Mouse (Mus musculus): ENCODE results near the gene Gm1043.

Gene Gm1043

DNA sequence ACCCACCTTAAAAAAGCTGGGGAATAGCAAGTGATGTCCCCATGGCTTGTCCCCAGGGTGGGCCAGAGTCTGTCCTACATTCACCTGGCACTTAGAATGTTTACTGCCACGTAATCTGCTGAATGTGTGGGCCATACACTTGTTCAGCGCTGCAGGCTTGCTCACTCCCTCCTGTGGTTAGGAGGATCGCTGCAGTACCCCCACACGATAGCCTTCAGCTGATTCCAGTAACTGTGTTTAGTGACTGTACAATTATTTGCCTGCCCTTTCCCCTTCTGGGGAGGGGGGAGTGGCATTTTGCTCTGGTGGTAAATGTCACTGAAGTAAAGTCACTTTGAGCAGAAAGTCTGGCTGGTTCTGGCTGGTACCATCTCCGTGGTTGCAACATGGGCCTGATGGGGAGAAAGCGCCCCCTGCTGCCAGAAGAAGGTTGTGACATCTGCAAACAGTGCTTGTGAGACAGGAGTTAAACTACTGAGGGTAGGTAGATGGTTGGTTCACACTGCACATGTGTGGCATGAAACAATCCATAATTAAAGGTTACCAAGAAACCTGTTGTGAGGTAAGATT lies 24.2 kb downstream of the Gm1043 start:
- in situ Hi-C loops (cut with MseI, MboI), result loop anchor here in 1 of 2 experiments (25.0 kb wide), 1 partner anchor 97 kb away; no protein-coding TSS in a partner anchor

DNA sequence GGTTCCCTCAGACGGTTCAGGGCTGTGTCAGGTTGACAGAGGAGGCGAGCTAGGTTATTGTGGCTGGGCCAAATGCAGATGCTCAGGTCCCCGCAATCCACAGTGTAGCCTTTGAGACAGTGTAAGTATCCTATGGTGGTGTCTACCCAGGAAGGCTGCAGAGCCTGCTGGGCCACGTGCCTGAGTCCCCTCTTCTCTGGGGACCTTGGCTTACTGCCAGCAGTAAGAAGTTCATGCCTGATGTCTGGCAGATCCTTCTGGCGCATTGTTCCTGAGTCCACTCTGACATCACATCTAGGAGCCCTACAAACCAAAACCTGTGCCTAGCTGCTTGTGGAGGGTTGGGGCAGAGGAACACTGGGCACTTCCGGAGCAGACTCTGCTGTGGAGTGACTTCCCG lies 27.2 kb downstream of the Gm1043 start:
- in situ Hi-C loops (cut with MseI, MboI), result loop anchor here in 1 of 2 experiments (25.0 kb wide), 1 partner anchor 100 kb away; no protein-coding TSS in a partner anchor

DNA sequence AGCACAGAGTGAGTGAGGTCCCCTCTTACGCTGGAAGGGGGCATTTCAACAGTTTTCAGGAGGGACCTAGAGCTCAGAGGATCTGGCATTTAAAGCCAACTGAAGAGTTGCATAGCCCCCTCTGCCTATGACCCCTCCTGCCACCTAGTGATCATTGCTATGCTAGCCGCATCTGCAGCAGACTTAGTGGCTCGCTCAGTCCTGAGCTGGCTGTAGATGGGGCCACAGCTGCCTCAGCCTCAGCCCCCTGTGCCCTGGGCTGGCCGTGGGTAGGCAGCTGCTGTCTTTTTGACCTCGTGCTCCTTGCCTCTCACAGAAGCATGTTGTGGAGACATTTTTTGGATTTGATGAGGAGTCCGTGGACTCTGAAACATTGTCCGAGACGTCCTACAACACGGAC lies 32.0 kb downstream of the Gm1043 start:
- in situ Hi-C loops (cut with MseI, MboI), result loop anchor here in 1 of 2 experiments (25.0 kb wide), 1 partner anchor 105 kb away; no protein-coding TSS in a partner anchor

DNA sequence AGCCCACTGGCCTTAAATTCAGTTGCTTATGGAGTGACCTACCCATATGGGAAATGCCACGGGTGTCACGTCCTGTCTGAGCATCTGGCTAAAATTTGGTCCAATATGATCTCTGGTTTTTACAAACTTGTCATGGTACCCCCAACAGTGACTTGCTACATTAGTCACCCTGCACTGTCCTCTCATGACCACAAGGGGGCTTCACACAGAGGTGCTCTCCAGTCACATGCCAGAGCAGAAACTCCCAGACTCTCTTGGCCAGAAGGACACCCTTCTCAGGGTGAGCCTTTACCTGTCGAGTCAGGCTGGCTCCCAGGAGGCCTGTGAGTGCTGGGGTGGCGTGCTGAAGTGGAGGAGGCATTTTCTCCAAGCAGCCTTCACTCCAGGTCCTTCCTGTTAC lies 33.1 kb downstream of the Gm1043 start:
- in situ Hi-C loops (cut with MseI, MboI), result loop anchor here in 1 of 2 experiments (25.0 kb wide), 1 partner anchor 106 kb away; no protein-coding TSS in a partner anchor

DNA sequence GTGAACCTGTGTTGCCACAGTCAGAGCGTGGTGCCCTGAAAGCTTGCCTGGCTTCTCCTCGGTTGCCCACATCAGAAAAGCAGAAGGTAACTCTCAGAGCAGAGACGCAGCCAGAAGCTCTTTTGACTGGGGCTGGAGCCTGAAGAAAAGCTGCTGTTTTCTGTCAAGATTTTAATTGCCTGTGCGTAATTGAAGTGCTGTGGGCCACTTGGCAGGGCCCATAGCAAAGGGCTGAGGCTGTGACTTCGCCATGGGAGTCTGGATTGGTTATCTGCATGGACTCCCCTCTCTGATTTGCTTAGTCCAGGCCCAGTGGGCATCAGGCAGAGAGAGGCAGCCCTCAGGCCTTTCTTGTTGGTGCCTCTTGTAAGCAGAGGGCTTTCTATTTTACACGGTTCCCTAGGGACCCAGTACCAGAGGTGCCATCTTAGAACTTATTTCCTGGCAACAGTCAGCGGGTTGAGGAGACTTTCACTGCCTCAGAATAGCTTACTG lies 36.1 kb downstream of the Gm1043 start:
- in situ Hi-C loops (cut with MseI, MboI), result loop anchor here in 1 of 2 experiments (25.0 kb wide), 1 partner anchor 109 kb away; no protein-coding TSS in a partner anchor

DNA sequence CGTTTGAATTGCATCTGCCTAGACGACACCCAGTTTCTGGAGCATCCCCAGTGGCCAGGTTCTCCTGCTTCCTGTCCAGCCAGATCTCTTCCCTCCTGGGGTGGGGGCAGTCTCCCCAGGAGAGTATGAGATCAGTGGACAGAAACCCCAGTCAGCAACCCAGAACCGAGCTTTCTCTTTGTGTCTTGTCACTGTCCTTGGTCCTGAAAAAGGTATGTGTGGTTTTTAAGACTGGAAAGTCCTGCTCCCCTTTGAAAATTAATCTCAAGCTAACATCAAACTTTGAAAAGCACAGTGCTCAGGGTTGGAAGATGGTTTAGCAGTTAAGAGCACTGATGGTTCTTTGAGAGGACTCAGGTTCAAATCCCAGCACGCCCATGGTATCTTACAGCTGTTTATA lies 46.7 kb downstream of the Gm1043 start:
- in situ Hi-C loops (cut with MseI, MboI), result no loop called here

DNA sequence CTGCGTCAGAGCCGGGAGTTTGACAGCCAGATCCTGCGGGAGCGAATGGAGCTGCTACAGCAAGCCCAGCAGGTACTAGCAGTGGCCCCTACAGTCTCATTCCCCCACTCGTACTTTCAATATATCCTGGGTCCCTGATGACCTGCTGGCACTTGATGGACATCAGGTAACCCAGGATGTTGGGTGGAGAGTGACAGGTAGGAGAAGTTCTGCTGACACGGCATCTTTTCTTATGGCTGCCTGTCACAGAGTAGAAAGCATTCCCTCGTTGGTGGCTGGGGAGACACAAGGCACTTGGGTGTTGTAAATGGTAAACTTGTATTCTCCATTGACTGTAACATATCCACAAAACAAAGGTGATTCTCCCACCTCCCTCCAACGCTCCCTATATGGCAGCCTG lies 56.6 kb downstream of the Gm1043 start:
- in situ Hi-C loops (cut with MseI, MboI), result no loop called here

DNA sequence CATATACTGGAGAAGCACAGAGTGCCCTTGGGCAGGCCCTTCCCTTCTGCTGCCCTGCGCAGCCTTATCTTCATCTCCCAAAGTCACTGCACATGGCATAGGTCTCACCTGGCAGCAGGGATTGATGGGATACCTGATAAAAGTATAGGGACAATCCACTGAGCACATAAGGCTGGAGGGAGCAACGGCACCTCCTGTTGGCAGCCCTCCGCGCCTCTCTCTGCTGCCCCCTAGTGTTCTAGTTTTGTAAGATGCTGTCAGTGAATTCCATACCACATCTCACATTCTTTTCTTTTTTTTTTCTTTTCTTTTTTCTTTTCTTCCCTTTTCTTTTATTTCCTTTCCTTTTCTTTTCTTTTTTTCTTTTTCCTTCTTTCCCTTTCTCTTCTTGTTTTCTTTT lies 62.4 kb downstream of the Gm1043 start:
- in situ Hi-C loops (cut with MseI, MboI), result no loop called here

DNA sequence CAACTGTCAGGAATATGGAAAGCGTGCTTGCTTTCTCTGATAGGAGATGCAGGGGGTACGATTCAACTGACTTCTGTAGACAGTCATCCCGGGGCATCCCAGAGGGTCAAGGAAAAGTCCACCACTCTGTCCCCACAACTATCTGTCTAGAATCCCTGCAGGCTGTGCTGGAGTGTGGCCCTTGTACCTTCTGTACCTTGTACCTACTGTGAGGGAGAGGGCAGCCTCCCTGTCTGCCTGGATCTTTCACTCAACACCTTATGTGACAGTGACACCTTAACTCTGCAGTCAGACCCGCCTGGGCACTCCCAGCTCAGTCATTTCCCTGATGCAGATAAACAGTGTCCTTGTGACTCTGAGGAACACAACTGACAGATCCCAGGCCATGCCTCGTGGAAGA lies 65.5 kb downstream of the Gm1043 start:
- in situ Hi-C loops (cut with MseI, MboI), result no loop called here

DNA sequence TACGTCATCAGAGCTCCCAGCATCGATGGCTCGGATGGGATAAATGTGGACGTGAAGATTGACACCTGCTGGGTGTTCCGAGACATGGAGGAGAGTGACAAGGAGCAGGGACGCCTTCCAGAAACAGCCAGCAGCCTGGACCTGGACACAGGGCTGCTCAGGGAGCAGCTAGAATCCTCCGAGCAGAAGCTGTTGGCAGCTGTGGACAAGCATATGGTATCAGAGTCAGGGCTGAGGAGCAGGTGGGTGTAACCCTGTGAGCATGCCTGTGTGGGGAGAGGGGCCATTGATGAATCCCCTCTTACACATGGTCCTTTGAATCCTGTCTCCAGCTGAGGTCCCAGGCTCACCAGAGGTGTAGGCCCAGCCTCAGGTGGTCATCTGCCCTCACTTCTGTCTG lies 69.3 kb downstream of the Gm1043 start:
- in situ Hi-C loops (cut with MseI, MboI), result no loop called here

DNA sequence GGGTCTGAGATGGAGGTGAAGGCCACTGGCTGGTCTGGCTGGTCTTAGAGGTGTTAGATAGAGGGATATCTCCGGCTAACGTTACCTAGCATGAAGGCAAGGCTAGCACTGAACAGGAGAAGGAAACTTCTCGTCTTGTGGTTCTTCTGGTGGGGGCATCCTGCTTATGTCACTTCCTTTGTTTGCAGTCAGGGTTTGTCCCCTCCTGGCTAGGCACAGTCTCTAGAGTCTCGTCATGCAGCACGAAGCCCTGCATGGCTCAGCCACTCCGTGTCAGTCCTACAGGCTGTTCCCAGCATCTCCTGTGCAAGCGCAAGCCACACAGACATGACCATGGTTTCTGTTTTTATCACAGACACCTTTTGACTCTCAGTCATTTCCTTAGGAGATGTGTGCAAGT lies 73.2 kb downstream of the Gm1043 start:
- in situ Hi-C loops (cut with MseI, MboI), result no loop called here

DNA sequence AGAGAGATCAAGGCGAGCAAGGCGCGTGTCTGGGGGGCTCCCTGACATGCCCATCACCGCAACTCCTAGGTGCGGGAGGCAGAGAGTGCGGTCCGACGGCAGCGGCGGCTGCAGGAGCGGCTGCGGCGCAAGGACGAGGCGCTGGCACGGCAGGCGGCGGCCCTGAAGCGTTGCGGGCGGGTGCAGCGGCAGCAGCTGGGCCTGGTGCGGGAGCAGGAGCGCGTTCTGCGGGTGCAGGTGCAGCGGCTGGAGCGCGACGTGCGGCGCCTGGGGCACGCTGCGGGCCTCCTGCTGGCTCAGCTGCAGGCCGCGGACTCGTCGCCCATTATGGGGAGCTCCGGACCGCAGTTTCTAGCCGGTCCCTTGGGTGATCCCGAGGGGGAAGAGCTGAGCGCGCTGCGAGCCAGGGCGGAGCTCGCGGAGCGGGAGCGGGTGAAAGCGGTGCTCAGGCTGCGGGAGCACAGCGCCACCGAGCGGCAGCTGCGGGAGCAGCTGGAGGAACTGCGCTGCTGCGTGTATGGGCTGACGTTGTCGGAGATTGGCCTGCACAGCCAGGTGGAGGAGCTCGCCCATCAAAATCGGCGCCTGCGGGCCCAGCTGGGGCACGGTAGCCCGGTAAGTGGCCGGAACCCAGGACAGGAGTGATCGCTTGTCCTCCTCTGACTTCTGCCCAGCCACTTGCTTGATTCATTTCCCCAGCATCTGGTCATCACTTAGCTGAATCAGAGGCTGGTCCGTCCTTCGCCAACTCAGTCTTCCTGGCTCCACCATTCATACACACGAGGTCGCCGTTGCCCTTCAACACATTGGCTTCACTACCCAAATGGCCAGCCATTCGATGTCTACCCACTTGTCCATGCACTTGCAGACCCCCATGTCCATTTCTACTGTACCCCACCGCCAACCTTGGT lies 78.0 kb downstream of the Gm1043 start:
- in situ Hi-C loops (cut with MseI, MboI), result no loop called here

DNA sequence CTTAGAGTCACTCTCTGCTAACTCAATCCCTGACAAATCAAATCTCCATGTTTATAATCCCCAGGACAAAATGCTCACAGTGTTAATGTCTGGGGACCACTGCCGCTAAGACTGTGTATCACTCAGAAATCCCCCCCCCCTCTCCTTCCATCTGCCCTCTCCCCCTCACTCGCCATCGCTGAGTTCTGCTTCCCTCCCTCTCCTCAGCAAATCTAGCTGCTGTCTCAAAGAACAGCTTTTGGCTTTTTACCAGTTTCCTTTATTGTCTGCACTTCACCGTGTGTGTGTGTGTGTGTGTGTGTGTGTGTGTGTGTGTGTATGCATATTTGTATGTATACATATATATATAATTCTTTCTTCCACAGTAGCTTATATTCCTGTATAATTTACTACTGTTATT lies 91.3 kb downstream of the Gm1043 start:
- in situ Hi-C loops (cut with MseI, MboI), result no loop called here

DNA sequence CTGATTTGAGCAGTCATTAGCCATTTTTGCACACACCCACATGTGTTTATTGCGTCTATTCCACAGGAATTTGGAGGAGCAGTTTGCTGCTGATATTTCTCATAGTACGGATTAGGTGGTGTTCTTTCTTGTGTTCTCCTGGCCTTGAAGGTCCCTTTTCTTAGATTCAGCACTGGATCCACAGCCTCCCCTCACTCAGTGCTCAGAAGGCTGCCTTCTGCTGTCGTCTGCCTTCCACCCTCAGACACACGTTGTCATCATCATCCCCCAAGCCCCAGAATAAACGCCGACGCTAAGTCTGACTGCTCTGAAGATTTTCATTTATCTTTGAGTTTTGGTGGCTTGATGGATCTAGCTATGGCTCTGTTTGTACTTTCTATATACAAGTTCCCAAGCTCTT lies 91.9 kb downstream of the Gm1043 start:
- in situ Hi-C loops (cut with MseI, MboI), result no loop called here

DNA sequence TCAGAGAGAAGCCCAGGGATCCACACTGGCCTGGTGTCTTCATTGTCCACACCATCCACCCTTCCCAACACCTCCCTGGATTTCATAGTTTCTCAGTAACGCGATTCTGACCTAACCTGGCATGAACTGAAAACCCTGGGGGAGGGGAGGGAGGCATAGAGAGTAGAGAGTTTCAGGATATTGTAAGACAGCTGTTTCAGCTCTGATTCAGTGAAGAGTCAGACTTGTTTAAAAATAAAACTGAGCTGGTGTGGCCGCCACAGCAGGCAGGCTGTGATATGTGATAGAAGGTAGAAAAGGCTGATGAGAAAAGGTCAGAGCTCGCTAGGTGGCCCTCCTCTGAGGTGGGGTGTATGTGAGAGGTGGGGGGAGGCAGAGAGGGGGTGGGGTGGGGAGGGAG lies 93.6 kb downstream of the Gm1043 start:
- in situ Hi-C loops (cut with MseI, MboI), result no loop called here

DNA sequence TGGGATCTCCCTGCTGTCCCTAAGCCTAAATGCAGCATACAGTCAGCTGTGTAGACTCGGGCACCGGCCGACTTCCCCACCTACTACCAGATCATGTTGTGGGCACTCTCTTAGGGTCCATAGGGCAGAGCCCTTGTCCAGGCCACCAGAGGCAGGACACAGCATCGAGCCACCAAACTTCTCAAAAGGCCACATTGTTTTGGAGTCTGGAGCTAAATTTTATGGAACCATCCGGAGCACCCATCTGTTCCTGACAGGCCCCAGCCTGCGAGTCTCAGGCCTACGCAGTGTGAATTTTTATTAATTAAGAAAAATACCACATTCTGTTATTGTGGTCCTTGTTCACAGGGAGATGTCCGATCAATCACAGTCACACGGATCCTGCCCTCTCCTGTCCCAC lies 94.7 kb downstream of the Gm1043 start:
- in situ Hi-C loops (cut with MseI, MboI), result no loop called here

DNA sequence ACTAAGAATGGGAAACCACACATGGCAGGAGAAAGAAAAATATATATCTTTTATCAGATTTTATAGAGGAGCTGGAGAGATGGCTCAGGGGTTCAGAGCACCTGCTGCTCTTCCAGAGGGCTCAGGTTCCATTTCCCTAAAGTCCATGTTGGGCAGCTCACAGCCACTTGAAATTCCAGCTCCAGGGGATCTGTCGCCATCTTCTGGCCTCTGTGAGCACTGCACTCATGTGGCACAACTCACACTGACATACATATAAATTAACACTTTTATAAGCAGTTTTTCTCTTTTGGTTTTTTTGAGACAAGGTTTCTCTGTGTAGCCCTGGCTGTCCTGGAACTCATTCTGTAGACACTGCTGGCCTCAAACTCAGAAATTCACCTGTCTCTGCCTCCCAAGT lies 95.5 kb downstream of the Gm1043 start:
- in situ Hi-C loops (cut with MseI, MboI), result no loop called here

DNA sequence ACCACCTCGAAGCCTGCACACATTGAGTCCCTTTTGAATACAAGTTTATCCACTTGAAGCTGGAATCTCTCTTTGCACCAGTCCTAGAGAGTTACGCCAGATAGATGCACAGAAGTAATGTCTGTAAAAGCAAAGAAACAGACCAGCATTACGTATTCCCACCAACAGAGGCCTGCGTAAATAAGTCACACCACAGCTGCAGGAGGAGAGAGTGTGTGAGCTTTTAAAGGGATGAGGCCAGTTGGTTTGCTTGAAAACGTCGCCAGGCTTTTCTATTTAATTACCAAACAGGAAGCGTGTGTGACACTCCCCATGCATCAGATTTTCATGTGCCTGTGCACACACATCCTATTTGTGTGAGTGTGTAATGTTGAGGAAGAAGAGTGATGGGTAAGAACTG lies 99.4 kb downstream of the Gm1043 start:
- in situ Hi-C loops (cut with MseI, MboI), result no loop called here

DNA sequence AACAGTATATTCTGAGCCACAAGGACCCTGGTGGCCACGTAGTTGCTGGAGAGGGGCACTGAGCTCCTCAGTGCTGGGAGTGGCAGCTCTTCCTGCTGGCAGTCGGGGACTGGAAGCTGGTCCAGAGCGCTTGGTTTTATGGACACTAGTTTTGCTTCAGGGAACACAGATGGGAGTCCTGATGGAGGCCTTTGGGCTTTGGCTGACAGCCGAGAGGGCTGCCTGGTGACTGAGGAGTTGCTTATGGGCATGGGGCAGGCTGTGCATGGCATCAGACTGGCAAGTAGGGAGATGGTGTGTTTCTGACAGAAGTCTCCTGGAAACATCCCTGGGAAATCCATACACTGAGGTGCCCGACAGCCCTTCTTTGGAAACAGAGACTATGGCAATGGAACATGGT lies 105.2 kb downstream of the Gm1043 start:
- in situ Hi-C loops (cut with MseI, MboI), result no loop called here

DNA sequence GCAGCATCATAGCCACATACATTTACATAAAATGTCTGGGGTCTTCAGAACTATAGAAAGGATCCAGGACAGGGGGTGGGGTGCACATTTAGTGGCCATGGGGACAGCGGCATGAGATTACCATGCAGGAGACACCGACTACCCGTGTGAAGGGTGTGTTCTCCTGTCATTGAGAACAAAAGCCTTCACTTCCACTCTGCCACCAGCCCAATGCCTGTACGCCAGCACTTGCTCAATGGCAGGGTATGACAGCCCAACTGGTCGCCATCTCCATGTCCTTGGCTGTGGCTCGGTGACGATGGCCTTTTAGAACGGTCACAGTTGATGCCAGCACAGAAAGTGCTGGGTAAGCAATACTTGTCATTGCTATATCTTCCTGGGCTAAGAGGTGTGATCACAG lies 111.0 kb downstream of the Gm1043 start:
- in situ Hi-C loops (cut with MseI, MboI), result no loop called here

DNA sequence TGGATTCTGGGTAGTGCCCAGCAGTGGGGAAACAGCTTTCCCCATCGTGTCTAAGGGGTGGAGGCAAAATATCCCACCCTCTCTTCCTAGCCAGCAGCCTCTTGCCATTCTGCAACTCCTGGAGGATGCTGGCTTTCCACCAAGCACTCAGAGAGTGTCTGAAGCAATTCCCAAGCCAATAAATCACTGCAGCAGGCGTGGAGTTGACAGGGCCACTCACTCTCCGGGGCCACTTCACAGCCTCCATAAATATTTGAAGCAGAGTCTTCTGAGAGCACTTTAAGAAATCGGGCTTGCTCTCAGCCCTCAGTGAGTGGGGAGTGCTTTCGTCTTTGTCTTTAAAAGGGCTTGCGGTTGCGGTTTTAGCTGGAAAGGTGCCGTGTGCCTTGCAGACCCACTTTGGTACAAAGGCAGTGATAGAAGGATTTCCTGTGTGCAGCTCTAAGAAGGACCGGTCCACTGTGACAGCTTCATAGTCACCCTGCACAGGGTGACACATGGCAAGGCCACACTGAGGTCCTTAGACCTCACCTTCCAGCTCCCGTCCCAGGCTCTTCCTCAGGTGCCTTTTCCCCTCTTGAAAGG lies 111.6 kb downstream of the Gm1043 start:
- in situ Hi-C loops (cut with MseI, MboI), result no loop called here

DNA sequence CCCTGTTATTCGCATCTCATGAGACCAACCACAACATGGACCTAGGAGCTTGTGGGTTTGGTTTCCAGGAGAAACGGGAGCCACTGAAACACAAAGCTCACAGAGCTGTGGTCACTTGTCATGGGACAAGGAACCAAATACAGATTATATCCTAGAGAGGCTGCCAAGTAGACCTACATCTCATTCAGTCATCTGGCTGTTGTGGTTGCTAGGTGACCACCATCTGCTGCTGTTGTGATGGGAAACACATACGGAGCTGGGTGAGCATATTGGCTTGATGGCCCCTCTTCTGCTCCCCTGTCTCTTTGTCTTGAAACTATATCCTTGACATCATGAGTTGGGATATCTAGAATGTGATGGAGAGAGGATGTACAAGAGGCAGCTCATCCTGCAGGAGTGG lies 112.3 kb downstream of the Gm1043 start:
- in situ Hi-C loops (cut with MseI, MboI), result no loop called here

All from mouse trophoblast stem cell (cell line).